Mouse (Mus musculus) thymus, postnatal 25 days (tissue): ENCODE measurements around the gene Ints13.
A peak's percentile ranks its signal among the peaks of the same experiment; 100 is the strongest.
"Not testable (repeated sequence)": the region's sequence is repeated elsewhere in the genome, so short reads cannot be mapped to it uniquely, and the experiment has no call there.

ENCODE experiments used
- DNase-seq: peaks from one replicate; pipeline ENCODE4 v3.0.0; 2022

Gene Ints13

DNA sequence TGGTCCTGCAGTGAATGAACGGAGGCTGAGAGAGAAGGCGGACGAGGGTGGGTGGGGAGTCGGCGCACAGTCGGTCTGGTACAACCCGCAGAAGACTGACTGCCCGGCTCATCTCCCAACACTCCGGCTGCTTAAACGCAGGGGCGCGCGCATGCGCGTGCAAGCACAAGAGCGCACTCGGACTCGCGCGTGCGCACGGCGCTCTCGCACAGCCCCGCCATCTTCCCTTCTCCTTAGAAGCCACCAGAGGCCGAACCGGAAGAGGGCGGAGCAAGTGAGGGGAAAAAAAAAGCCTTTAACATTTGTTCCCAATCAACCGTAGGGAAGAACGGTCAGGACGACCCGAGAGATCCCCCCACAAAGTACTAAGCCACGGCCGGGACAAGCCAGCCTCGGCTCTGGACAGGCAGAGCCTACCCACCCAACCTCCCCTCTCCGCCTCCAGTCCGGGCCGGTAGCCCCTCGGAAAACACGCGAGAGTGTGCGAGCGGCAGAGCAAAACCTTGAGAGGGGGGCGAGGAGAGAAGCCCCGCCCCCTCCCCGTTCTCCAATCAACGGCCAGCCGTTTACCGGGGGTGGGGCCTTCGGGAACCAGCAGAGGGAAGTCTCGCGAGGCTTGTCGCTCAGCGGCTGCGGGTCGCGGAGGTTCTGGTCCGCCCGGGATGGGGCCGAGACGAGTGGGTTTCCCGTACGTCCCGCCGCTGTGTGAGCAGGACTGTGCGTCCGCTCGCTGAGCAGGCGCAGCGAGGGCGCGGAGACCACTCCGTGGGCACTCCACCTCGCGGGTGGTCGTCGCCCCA is at the start of gene Ints13:
TSS of gene Ints13 (minus strand) at position 526 of the 800 bp plus-strand sequence.
- DNase-seq: peak; percentile 97

DNA sequence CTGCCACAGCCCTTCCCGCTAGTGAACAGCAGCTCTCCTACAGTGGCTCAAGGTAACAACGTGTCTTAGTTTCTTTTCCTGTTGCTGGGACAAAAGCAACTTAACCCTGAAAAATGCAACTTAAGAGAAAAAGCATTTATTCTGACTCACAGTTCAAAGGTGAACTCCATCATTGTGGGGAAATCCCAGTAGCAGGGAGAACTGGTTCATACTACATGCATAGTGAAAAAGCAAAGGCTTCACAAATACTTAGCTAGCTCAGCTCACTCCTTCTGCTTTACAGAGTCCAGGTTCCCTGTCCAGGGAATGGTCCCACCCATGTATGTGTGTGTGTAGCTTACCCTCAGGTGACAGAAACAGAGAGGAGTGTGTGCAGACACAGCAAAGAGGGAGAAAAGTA is 39.0 kb upstream of the Ints13 start:
- no peak for DNase-seq

DNA sequence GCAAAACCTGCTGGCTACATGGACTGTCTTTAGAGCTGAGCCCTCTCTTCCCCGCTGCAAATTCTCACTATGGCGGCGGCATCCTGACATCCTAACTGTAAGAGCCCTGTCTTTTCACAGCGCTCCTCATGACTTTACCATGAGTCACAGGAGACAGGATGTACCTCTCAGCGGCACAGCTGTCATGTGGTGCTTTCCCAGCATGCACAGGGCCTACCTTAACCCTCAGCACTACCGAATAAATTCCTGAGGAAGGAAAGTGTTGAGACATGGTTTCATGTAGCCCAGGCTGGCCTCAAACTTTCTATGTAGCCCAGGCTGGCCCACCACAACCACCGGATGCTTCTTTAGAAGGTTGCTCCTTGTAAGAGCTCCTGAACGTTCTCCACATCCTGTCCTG is 38.3 kb upstream of the Ints13 start:
- no peak for DNase-seq

DNA sequence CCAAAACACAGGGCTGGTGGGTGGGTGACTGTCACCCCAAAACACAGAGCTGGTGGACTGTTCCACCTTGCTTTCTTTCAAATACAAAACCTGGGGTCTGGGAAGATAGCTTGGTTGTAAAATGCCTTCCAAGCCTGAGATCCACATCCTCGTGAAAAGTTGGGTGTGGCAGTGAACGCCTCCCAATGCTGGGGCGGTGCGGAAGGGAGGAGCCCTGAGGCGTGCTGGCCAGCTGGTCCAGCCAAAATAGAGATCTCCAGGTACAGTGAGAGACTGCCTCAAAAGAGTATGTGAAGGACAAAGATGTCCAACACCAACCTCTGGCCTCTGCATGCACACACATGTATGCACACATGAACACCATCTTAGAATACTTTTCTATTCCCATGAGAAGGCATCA is 36.9 kb upstream of the Ints13 start:
- DNase-seq: no peak

DNA sequence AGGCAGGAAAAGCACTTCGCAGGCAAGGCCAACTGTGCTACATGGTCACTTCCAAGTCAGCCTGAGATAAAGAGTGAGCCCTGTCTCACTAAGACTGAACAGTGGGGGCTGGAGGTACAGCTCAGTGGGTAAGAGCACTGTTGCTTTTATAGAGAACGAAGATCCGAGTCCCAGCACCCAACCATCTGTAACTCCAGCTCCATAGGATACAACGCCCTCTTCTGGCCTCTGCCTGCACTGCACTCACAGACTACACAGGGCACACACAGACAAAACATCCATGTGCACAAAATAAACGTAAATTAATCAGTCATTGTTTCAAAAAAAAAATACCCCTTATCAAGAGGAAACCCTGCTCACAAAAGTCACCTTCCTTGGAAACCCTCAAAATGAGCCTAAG is 36.3 kb upstream of the Ints13 start:
- DNase-seq: no peak

DNA sequence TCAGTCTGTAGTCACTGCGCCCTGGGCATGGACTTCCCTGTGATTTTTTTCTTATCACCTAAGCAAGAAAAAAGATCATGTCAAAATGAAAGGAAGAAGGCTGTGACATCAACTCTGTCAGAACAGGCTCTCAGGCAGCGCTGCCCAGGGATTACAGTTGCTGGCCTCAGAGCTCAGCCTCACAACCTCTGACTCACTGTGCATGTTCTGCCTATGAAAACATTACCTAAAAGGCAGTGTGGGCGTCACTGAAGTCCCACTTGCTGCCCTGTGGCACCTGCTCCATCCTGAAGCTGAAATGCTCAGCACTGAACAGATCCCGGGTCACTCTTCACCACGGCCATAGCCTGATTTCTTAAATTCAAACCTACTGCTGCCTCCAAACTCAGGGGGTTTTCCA is 35.1 kb upstream of the Ints13 start:
- DNase-seq: no peak

DNA sequence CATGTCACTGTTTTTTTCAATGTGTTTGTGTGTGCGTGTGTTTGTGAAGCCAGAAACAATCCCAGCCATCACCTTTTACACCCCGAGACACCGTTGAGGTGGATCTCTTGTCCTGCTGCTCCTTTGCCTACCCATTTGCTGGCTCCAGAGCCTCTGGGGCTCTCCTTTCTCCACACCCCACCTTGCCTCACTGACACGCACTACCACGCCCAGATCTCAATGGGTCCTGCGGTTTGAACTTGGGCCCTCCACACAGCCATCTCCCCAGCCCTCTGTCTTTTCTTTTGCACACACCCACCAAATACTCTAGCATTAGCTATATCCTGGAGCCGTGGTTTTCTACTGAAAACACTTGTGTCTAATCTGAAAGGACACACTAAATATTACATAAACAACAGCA is 34.3 kb upstream of the Ints13 start:
- DNase-seq: no peak

DNA sequence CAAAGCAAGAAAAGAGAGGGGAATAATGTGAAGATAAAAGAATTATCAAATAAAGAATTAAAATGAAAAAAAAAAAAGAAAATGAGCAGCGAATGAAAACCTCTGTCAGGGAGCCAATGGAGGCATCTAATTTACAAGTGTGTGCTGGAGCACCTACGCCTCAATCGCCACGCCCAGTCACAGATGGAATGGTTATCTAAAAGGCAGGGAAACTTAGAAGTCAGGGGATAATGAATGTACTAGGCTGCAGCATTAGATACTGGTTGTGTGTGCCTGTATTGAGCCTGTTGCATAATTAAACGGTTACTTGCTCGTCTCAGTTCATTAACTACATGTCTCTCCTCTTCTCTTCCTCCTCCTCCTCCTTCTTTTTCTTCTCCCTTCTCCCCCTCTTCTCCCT is 33.8 kb upstream of the Ints13 start:
- no peak for DNase-seq

DNA sequence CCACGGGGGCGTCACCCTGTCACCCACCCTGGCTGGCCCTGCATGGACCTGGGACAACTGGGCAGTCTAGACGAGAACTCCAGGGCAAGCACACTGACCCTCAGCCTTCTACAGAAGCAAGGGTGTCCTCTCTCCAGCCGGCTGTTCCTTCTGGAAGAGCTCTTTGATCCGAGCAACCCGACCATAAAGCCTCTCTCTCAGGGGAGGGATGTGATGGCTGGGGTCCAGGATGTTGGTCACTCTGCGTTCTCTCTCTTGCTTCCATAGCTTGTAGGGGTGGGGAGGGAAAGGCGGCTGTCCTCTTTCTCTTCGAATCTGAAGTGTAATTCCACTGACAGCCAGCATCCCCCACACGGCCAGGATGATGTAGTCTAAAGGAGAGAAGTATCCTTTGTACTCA is 26.0 kb upstream of the Ints13 start:
- DNase-seq: no peak

DNA sequence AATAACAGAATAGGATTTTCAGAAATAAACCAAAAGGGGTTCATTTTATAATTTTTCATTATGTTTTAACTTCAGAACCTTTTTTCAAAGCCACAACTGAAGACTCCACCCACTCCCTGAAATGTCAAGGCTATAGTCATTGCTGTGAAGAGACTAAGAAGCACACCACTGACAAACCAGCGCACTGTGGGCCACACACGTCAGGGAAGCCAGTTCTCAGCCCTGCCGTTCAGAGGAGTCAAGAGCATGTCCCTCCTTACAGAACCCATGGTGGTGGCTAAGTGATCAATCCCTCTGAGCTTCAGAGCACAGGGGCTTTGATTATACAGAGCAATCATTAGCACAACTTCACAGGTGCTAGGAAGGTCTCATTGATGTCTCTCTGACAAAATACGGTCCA is 25.0 kb upstream of the Ints13 start:
- no peak for DNase-seq

DNA sequence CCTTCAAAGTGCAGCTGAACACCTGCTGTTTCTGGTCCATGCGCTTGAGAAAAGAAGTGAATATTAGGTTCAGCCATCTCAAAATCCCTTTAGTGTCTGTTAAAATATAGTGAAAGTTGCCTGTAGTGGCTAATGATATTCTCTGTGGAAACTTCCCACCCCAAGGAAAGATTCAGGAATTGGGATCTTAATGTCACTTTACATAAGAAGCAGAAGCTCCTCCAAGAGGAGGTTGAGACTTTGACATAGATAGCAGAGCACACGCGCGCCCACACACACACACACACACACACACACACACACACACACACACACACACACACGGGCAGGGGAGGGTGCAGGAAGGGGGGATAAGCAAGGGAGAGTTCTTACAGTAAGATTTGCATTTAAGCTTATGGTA is 7.5 kb upstream of the Ints13 start:
- DNase-seq: no peak

DNA sequence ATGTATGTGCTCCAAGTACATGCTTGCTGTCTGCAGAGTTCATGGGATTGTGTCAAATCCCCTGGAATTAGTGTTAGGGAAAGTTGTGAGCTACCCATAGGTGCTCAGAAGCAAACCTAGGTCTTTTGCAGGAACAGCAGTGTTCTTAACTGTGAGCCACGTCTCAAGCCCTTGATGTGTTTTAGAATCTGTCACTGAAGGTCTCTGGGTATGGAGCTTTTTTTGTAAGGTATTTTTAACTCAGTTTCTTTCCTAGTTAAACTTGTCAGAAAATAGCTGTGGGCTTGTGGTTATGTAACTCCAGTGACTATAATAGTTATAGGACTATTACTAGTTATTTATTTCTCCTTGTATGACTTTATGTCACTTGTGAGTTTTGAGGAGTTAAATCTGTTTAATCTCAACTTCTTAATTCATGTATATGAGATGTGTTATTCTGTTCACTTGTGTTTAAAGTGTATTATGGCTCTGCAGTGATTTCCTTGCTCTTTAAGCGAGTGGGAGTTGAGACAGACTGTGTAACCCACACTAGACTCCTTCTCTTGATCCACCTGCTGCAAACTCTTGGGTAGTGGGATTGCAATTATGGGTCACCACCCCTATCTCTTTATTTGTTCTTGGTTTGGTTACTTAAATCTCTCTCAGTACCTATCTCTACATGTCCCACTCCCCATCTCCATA is 5.9 kb upstream of the Ints13 start:
- no peak for DNase-seq

DNA sequence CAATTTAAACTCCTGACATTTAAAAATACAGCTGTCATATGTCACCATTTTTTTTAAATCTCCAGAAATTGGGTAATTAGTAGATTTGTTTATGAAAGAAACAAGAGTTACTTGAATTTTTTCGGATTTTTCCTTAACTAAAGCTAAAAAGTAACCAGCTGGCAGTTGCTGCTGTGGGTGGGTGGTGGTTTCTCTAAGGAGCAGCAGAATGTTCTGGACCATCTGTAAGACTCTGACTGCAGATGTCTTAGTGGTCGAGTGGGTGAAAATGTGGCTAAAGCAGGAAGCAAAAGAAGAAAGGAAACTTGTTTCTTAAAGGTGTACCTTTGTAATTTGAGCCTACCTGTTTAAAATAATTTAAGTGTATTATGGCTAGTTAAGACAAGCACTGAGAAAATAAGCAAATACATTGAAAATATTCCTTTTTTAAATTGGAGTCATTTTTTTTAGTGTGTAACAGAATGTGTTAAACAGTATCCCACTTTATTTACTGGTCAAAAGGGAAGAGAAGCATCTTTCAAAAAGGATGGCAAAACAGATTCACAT is 2.8 kb upstream of the Ints13 start:
- peak; percentile 15 for DNase-seq

DNA sequence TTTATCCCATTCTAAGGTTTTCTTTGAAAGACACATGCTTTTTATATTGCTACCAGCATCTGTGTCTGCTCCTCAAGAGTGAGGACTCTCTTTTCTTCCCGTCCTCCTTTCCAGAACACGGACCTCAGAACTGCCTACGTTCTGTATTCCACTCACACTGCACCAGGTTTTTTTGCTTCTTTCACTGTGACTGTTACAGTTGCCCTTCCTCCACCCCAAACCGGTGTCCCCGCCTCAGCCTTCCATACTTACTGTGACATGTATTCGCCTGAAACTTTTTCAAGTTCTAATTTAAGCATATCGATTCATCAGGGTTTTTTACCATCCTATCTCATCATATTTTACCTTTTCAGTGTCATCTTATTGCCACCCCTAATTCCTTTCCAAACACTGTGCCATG is 951 bp upstream of the Ints13 start:
- peak; percentile 32 for DNase-seq

DNA sequence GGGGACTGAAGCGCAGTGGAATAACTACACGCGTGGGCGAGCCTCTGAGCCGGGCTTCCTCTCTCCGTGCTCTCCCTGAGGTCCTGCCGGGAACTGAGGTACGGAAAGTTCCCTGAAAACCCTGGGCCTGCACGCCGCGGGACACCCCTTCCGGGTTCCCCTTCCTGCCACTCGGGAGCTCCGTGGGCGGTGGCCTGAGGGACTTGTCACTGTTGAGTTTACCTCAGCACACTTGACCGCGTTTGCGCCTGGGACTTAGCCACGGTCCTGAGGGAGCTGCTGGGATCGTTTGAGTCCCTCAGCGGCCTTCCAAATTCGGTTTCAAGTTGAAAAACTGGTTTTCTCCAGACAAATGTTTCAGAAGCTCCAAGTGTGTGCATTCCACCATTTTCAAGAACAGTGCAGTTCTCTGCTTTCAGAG is 486 bp upstream of the Ints13 start:
- DNase-seq: peak; percentile 76

DNA sequence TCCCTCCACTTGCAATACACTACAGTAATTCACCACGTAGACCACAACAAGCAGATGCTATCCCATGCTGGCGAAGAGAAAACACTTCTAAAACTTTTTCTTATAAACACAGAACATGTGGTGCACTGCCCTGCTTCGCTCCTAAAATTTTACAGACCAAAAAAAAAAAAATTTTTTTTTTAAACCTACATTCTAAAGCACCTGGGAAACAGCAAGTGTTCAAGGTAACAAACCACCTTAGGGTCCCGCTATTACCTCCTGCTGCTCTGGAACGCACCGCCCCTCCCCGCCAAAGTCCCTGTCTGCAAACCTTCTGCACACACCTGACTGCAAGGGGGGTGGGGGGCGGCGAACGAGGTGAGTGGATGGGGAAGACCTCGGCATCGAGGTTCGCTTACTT is 732 bp downstream of the Ints13 start, which contains the start of gene Fgfr1op2:
TSS of gene Fgfr1op2 (plus strand) at position 301 of the 400 bp plus-strand sequence.
- no peak for DNase-seq

DNA sequence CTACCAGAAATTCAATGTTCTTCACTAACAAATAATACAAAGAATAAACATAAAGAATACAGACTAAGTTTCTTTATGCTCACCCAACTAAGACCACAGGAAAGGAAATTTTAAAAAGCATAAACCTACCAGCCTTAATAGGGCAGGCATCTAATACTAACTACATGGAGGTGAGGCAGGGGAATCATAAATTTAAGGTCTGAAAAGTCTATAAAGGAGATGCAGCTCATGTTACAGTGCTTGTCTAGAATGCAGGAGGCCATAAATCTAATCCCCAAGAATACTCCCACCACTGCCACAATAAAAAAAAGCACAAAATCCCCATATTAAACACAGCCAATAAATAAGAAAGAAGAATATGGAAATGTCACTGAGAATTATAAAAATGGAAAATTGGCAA is 5.6 kb downstream of the Ints13 start:
- DNase-seq: no peak

DNA sequence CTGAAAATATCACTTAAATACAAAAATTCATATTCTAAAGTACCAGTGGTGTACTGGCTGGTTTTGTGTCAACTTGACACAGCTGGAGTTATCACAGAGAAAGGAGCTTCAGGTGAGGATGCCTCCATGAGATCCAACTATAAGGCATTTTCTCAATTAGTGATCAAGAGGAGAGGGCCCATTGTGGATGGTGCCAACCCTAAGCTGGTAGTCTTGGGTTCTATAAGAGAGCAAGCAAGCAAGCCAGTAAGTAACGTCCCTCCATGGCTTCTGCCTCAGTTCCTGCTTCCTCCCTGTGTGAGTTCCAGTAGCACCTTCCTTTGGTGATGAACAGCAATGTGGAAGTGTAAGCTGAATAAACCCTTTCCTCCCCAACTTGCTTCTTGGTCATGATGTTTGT is 15.2 kb downstream of the Ints13 start:
- DNase-seq: not testable (repeated sequence)

DNA sequence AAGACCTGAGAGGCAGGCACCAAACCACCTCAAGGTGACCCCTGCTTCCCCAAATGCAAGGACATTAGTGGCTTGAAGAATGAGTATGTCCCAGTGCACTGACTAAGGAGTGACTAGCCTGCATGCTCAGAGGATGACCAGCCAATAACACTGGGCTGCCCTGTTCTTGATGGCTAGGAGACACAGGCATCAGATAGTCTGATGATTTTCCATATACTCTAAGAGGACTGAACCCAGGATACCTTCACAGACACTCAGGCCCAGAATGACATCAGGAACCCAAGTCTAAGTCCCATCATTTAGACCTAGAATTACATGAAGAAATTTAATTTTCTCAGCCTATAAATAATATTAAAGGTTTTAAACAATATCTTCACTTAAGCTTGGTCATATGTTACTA is 26.3 kb downstream of the Ints13 start:
- no peak for DNase-seq

DNA sequence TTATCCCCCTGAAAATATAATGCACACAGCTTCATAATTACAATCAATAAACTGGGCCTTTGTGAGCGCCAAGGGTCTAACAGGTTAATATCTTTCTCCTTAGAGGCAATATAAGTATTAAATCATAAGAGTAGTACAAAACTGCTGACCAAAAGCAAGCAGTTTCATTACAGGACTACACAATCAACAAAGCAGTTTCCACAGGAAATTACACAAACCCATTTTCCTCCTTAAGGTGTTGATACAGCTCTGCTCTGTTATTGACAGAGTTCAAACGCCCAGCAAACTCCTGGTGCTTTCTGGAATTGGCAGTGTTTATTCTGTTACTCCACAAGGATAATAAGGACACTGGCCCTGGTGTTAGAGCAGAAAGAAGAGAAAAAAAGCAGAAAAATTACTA is 27.2 kb downstream of the Ints13 start:
- no peak for DNase-seq

DNA sequence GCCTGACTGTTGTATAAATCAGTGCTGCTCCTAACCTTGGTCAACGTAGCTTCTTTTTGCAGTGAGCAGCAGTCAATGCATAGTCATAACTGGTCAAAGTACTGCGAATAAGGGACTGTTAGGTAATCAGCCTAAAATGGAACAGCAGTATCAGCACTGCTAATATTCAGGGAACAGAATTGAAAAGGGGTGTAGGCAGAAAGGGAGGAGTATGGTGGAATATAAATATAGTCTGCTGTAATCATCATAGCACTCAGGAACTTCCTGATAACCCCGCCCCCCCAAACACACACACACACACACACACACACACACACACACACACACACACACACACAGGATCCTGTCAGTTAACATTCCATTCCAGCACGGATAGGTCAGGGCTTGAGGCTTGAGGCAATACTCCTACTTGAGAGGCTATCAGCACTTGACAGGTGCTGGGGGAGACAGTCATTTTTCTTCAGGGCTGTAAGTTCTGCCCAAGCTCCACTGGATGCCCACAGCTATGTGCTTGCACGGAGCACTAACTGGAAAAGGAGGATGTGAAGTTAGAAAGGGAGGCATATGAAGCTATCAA is 32.3 kb downstream of the Ints13 start:
- DNase-seq: no peak

DNA sequence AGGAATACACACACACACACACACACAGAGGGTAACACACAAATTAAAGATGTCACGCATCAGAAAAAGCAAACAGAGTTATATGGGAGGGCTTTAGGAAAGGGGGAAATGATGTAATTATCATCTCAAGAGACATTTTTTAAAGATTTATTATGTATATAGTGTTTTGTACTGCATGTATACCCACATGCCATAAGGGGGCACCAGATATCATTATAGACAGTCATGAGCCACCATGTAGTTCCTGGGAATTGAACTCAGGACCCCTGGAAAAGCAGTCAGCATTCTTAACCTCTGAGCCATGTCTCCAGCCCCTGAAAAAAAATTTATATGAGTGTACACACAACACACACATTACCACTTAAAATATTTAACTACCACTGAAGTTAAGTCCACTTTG is 33.0 kb downstream of the Ints13 start:
- no peak for DNase-seq

DNA sequence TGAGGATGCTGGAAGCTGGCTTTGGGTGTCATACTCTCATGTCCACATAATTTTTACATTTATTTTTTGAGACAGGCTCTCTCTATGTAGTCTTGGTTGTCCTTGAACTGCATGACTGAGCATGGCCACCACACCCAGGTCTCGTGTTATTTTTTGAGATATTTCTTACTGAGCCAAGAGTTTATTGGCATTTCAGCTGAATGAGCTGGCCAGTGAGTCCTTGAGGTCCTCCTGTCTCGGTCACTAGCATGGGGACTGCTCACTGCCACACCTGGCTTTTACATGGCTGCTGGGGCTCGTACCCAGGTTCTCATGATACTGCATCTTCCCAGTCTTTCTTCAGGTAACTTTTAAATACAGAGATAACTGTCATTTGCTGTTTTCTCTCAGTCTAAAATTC is 37.2 kb downstream of the Ints13 start:
- no peak for DNase-seq

DNA sequence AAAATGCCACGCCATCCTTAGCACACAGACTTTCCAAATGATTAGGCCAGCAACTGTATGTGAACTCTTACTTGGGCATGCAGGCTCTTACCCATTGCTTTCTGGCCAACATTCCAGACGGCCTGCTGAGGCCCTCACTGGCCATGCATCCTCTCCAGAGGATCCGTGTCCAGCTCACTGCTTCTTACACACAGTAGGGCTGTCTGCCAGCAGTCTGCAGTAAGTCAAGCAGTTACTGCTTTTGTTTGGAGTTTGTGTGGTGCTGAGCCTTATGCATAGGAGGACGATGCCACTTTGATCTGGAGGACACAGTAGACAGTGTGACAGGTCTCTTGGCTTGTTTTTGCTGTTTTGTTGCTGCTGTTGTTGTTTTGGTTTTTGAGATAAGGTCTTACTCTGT is 39.0 kb downstream of the Ints13 start:
- no peak for DNase-seq
